Mouse (Mus musculus) adrenal gland, adult 8-10 months (tissue): ENCODE data around the gene Tango2. TPM values are rescaled to one million over a fixed set of nuclear protein-coding genes. Genes with fewer than 3 reads are reported as not detected.

Source experiments
- DNase-seq: peaks from one replicate; pipeline ENCODE4 v3.0.0; 2022
- microRNA-seq, 2 experiments: library from miRNA; unstranded; fragments of <30 nt; microRNA quantifications; one replicate each; pipeline ENCODE4 v1.2.0; 2022
- total RNA-seq, 4 experiments: library from RNA; stranded (reverse); gene quantifications; 2 replicates each; pipeline ENCODE4 v1.2.4; 2022

The Tango2 gene
- total RNA-seq, 4 experiments from 2014 or later: 45.4 to 68.0 (median 52.7) TPM

DNA sequence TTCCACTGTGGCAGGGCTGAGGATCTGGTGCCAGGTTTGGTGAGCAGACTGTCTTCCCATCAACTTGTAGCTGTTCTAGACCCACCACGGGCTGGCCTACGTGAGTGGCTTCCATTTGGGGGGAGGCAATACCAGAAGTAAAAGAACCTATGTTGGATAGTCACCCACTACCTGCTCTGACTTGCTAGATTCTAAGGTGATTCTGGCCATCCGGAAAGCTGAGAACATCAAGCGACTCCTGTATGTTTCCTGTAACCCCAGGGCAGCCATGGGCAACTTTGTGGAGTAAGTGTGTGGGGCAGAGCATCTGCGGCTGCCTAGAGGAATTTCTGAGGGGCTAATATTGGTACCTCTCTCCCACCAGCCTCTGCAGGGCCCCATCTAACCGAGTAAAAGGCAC lies 95.2 kb downstream of the Tango2 start:
- DNase-seq: no peak

DNA sequence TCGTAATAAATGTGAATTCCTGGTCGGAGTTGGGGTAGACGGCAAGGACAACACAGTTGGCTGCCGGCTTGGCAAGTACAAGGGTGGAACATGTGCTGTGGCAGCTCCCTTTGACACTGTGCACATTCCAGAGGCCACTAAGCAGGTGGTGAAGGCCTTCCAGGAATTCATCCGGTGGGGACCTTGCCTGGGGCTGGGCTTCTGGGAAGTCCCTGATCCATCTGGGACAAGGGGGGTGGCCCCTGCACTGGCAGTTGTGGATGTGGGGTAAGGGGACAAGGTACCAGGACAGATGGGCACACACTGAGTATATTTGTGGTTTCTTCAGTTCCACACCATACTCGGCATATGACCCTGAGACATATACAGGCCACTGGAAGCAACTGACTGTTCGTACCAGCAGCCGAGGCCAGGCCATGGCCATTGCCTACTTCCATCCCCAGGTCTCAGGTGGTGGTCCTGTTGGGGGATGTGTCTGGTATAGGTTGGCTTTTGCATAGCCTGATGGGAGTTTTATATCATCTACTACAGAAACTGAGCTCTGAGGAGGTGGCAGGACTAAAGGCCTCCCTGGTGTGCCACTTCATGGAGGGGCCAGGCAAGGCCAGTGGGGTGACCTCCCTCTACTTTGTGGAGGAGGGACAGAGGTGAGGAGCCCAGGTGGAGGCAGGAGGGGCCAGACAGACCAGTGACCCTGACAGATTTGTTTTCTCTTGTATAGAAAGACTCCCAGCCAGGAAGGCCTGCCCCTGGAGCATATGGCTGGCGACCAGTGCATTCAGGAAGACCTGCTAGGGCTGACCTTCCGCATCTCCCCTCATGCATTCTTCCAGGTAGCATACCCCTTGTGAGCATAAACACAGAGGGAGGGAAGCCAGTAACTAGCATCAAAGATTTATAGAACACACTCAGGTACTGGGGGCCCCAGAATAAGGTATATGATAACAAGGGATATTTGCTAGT lies 96.8 kb downstream of the Tango2 start:
- DNase-seq: no peak

Small RNA genes within 50 kb of the gene (microRNA-seq; reads per million reads assigned to microRNA genes)
- gene Gm24572 (0 to 0.35 reads per million in 2 experiments), gene Gm26219 (0 reads per million in 2 experiments), gene Mir1306 (58.9 to 112 reads per million in 2 experiments), gene Mir185 (121 to 1,241 reads per million in 2 experiments)

Other genes with a start within 250 kb of the Tango2 start
- gene Rtn4r, start 220.5 kb downstream of the Tango2 start, total RNA-seq: under 1 TPM in 3 of 4 experiments, not detected in 1; 0.14 to 0.30 (median 0.23) TPM
- gene Ccdc188, start 130.2 kb downstream of the Tango2 start, total RNA-seq: not detected
- gene Zdhhc8, start 113.0 kb downstream of the Tango2 start, total RNA-seq: 10 to 100 TPM; 20.5 to 33.0 (median 27.2) TPM
- gene Trmt2a, start 99.4 kb downstream of the Tango2 start, total RNA-seq: 10 to 100 TPM; 49.8 to 66.4 (median 59.1) TPM
- gene Ranbp1, start 99.4 kb downstream of the Tango2 start, total RNA-seq: 100 to 1,000 TPM in 3 of 4 experiments, 10 to 100 TPM in 1; 98.7 to 146 (median 114) TPM
- not detected for gene Gm49776, start 89.8 kb downstream of the Tango2 start, total RNA-seq
- 10 to 100 TPM; 24.4 to 48.7 (median 32.9) TPM for gene Dgcr8, start 58.9 kb downstream of the Tango2 start, total RNA-seq
- gene Arvcf, start 79 bp upstream of the Tango2 start, total RNA-seq: 10 to 100 TPM; 25.5 to 67.0 (median 52.7) TPM
- 100 to 1,000 TPM in 2 of 4 experiments, 10 to 100 TPM in 2; 79.2 to 123 (median 103) TPM for gene Txnrd2, start 78.3 kb upstream of the Tango2 start, total RNA-seq
- 100 to 1,000 TPM; 147 to 201 (median 185) TPM for gene Comt, start 78.7 kb upstream of the Tango2 start, total RNA-seq
- 1 to 10 TPM; 5.1 to 7.0 (median 6.1) TPM for gene Gnb1l, start 150.6 kb upstream of the Tango2 start, total RNA-seq
- gene Rtl10, start 150.8 kb upstream of the Tango2 start, total RNA-seq: 1 to 10 TPM; 4.9 to 8.2 (median 5.1) TPM
- gene Tbx1, start 242.6 kb upstream of the Tango2 start, total RNA-seq: not detected